Mouse (Mus musculus) spleen, postnatal 14 days (tissue): ENCODE data around the gene Macf1.

Experiments used
- DNase-seq, 2 experiments: peaks; one replicate each; pipeline ENCODE4 v3.0.0; 2021 to 2022; ENCODE audit warnings: low spot score in 2 of 2

The Macf1 gene

DNA sequence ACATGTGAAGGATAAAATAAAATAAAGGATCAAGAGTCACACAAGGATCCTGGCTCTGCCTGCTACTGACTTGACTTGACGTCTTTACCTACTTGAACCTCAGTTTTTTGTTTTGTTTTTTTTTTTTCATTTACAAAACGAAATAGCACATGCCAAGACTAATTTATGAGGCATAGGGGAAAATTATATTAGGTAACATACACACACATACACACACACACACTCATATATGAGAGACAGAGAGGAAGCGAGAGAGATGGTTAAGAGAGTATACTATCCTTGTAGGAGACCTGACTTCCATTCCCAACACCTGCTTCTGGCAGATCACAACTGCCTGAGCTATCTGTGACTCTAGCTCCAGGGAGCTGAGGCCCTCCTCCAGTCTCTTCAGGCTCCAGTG is at the start of gene Macf1:
Gene Macf1 (minus strand): TSS at position 101 of the 400 bp plus-strand sequence.
- DNase-seq: no peak

DNA sequence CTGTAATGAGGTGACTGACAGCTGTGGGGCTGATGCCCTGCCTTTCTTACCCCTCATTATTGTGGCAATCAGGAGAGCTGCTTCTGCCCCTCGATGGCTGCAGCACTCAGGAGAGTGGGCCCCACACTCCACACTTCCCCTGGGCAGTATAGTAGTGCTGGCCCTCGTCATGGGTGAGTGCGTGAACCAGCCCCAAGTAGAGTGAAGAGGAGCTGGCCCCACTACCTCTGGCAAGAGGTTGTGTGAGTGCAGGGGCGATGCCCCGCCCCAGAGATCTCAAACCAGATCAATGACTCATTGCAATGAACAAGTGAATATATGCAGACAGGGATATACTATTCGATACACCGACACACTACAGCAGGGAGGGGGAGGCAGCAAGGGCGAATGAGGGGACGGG is 49.4 kb upstream of the Macf1 start:
- no peak for DNase-seq

DNA sequence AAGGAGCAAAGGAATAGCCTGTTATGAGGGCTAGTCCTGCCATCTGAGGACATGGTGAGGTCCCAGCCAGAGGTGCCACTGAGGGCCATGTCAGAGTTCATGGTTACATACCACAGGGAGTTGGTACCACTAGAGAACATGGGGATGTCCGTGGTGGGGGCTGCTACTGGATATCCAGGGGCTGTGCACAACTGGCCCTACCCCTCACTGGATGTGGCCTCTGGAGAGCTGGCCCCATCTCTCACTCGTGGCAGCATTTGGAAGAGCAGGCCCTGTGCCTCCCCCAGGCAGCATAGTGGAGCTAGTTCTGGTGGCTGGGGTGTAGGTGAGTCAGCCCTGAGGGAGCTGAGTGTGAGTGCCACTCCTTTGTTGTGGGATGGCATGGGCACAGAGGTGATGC is 48.8 kb upstream of the Macf1 start:
- no peak for DNase-seq

DNA sequence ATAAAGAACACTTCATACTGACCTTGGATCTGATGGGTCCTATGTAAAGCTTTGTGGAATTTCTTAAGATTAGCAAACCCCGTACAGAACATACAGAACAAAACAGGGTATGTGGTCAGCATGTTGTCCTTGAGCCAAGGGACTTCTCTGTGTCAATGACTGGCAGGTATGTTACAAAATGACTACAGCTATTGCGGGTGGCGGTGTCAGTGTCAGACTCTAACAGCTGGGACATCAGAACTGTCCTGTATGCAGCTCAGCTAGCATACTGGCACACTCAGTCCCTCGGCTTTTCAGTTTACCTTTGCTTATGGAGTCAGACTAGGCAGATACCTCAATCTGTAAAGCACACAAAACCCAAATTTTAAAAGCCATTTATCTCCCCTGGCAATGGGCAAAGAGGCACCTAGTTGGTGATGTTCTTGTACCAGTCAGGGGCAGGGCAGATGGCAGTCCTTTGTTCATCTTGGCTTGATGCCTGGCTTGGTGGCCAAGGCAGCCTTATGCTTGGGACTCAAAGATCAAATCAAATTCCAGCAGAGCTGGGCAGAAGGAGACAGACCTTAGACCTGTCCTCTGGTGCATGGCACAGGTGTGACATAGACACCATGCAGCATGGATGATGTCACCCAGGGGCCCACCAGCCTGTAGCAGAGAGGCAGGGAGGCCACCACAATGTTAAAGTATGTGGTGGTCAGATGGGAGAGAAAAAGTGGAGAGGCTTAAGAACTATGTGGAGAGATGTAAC is 48.2 kb upstream of the Macf1 start:
- no peak for DNase-seq

DNA sequence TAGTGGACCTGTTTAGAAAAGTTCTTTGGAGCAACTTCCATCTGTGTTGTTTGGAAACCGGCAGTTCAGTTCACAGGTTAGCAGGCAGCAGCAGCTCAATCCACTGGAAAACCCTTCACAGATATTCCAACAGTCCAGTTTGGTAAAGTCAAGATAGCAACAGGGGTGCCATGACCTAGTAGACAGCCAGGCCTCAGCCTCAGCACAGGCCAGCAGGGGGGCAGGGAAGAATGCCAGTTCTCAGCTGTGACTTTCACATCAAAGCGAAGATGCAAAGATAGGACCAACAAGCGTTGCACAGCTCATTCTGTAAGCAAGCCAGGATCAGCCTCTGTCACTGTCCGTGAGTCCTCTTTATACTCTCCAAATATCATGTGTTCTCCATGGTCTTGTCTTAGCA is 37.6 kb upstream of the Macf1 start:
- DNase-seq: no peak

DNA sequence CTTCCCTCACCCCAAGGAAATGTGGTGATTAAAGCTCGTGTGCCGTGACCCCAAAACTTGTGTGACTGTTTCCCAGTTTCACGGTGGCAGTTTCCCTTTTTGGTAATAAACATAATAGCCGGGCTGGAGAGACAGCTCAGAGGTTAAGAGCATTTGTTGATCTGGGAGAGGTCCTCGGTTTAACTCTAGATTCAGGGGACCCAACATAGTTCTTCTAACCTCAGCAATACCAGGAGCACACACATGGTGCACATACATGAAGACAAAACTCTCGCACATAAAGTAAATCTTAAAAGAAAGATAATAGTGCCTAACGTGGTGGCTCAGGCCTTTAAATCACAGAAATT is 34.2 kb upstream of the Macf1 start:
- no peak for DNase-seq

DNA sequence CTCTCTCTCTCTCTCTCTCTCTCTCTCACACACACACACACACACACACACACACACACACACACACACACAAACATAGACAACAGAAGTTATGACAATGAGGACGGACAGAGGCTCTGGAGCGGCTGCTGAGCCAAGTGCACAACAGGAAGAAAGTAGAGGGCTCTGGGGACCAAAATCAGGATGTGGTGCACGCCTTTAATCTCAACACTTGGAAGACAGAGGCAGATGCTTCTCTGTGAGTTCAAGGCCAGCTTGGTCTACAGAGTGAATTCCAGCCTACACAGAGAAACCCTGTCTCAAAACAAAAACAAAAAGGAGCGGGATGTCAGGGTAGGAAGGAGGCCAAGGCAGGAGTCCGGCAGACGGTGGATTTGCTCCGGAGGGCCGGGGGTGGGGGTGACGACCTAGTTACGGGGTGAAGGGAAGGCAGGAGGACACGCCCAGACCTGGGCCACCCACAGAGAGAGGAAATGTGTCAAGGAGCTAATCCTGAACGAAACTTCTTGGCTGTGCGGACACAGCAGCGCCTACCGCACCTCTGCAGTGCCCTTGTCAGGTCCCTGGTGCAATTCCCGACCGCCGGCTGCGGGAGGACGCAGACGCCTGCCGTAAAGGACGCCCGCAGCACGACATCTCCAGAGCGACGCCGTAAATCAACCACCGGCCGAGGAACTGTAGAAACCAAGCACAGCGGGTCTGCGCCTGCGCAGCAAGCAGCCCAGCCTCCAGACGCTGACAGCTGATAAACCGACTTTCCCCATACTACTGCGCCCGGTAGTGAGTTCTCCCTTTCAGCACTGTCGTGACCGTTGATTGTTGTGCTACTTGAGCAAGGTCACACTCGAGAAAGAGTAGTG is 33.6 kb upstream of the Macf1 start, which contains the start of gene Ndufs5:
Gene Ndufs5 (minus strand): TSS at position 629 of the 860 bp plus-strand sequence.
- peak; percentile 93 to 94 for DNase-seq

DNA sequence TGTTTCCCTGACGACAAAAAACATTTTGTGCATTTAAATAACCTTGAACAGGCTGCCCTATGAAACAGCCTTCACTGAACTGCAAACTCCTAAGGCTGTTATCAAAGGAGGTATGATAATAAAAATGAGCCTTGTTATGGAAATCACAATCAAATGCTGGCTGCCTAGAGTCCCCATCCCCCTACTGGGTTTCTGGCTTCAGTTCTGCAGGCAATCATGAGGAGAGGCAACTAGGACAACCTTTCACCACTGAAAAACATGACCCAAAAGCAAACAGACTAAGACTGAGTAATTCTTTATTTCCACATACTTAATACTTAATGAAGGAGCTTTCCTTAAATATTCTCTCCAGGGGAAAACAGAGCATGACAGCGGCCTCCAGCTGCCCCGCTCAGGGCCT is 28.3 kb upstream of the Macf1 start:
- no peak for DNase-seq

DNA sequence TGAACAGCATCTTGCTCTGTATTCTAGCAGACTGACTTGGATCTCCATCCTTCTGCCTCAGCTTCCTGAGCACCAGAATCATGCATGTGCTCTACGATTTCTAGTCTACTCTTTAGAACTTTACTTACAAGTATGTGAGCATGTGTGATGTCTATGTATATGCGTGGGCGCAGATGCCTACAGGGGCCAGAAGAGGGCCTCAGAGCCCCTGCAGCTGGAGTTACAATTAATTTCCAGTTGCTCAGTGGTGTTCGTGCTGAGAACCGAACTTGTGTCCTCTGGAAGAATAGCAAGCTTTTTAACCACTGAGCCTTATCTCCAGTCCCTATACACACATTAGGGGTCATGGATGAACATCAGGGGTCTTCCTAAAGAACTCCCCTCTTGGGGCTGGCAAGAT is 23.2 kb upstream of the Macf1 start:
- no peak for DNase-seq

DNA sequence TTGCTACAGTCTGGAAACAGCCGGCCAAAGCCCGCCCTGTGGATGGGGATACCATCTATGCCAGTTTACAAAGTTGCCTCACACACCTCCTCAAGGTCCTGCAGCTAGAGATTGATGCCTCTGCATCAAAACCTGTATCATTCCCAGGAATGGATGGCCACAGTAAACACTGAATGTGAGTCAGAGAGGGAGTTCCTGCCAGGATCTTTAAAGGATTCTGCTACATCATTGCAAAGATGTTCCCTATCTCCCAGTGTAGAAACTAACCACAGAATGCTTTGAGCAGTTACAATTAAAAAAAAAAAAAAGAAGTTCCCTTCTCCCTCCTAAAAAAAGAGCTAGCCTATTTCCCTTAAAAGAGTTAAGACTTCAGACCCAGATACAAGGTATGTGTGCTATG is 21.2 kb upstream of the Macf1 start:
- no peak for DNase-seq

DNA sequence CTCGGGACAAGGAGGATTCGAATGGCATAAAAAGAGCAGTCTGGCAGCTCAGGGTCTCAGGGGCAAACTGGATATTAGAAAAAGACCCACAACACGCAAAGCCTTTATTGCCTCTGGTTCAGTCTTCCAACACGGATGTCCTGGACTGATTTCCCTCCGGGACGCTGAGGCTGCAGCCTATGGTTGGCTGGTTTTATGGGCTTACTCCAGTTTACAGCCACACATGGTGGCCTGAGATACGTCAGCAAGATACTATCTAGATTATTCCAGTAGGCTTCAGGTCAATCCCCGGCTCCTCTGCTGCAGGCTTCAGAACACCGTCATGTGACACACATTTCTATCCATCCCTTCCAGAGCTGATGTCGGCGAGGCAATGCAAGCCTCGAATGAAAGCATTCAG is 9.2 kb upstream of the Macf1 start:
- no peak for DNase-seq

DNA sequence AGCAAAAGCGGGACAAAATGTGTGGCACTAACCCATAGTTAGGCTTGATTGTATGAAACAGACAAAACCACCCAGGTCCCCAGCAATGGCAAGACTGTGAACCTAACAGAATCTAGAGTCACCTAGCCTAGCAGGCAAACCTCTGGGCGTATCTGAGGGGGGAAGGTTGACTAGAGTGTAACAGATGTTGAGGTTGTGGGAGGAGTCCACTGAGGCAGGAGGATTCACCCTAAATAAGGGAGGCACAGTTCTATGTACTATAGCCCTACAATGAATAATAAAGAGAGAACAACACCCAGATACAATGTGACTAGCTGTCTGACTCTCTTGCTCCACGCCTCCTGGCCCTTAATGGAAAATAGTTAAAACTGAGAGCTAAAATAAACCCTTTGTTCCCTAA is 7.9 kb upstream of the Macf1 start:
- no peak for DNase-seq

DNA sequence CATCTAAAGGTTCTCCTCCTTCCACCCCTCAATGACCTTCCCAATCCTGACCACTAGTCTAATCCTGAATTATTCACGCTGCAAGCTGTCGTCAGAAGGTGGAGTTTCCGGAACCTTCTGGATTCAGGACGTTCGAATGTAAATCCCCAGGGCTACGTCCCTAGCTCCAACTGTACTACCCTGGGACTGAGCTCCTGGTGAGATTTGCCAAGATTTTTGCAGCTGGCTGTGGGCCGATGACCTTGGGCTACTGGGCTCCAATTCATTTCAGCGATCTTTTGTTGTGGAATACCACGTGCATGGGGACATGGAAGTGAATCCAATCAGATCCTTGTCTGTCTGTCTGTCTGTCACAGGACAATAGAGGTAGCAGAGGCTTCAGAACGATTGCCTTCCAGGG is 6.2 kb upstream of the Macf1 start:
- no peak for DNase-seq

DNA sequence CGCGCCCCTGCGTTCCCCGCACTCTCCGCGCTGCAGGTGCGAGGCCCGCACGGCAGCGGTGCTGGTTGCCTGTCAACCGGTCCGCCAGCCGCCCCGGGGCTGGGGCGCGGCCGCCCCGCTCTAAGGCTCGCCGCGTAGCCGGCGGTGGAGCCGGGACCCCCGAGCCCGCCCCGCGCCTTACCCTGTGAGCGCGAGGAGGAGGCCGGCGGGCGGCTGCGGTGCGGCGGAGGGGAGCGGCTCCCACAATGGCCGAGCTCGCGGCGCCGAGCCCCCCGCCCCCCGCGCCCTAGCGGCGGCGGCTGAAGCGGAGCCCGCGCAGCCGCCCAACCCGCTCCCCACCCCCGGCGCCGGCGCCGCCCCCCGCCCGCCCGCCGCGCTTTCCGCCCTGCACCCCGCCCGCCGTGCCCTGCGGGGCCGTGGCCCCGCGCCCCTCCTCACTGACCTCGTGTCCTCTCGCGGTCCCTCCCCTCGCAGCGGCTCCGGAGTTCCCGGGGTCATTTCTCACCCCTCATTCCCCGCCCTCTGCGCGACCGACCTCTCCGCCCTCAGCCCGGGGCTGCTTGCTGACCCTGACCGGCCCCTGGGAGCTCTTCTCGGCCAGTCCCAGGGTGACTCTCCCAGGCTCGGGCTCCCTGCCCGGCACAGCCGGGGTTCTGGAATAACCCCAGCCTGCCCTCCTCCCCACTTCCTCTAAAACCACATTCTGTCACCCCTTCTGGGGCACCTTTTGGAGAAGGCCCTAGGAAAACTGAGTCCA is 3.0 kb upstream of the Macf1 start:
- DNase-seq: no peak

DNA sequence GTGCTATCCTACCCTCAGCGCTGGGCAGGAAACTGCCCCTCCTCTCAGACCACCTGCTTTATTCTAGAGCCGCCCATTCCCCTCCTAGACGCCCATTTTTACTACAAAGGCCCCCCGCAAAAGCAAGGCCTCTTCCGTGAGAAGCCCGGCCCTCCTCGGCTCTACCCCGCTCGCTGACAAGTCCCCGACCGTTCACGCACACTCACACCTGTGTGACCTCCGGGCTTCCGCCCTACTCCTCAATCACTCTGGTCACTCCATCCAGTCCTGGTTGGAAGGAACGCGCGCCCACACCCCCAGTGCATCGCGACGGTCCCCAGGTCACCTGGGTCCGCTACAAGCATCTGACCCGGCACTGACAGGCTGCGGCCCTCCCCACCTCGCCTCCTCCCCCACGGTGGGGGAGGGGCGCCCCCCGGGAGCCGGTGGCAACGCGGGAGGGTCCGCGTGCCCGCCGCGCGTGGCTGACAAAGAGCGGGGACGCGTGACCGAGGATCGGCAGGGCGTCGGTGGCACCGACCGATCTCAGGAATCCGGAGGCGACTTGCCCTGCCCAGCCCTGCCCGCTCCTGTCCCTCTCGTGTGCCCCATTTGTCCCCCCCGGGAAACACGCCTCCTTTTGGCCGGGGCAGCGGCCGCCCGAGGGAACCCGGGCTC is 2.3 kb upstream of the Macf1 start:
- no peak for DNase-seq

DNA sequence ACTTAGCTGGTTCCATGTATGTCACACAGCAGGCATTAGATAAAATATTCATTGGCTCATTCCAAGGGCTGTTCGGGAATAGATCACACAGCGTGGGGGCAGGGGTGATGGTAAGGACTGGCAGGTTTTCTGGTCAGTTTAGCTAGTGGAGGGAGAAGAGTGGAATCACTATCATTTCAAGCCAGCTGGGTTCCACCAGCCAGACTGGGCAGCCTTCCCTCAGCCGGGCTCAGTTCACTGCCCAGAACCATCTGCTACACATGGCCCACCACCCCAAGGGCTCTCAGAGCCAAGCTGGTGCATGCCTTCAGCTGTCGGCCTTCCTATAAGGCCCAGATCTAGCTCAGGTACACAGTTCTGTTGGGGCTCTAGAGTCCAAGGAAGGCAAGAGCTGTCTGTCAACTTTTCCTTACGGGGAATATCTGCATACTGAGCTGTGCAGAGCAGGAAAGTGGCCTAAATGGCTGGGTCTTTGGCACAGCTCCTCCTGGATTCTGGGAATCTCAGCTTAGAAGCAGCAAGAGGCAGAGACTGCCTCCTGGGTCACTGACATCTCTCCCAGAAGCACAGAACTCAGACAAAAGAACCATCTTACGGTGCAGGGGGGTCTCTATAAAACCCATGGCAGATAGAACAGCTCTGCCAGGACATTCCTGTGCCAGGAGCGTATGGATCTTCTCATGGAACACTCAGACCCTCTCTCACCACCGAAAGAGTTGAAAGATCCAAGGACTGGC is 1.5 kb upstream of the Macf1 start:
- DNase-seq: no peak

DNA sequence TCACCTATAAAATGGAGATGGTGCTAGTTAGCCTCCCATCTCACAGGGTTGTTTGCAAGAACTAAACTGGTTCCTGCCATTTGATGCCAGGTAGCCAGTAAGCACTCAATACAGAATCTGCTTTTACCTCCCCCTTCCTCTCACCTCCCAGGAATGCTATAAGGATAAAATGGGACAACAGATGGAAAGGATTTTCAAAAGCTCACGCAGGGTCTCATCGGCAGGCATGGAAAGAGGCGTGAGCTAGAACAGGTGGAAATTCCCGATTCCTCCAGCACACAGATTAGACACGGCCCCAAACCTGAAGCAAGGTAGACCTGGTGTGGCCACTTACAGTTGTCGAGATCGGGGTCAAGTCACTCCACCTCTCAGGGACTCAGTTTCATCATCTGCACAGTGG is 886 bp upstream of the Macf1 start:
- DNase-seq: no peak

DNA sequence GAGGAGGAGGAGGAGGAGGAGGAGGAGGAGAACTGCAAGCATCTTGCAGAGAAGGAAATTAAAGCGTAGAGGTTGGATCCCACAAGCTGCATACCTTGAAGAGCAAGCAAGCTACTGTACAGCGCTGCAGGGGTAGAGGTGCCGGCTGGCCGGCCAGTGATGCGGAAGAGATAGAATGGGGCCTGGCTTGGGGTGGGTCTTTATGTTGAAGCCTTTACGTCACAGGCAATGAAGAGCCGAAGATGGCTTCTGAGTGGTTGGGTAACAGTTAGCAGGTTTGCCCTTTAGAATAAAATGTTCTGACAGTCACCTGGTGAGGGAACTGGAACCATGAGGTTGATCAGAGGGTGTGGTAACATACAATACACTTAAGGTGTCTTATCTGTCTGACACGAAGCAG is 1.9 kb downstream of the Macf1 start:
- no peak for DNase-seq

DNA sequence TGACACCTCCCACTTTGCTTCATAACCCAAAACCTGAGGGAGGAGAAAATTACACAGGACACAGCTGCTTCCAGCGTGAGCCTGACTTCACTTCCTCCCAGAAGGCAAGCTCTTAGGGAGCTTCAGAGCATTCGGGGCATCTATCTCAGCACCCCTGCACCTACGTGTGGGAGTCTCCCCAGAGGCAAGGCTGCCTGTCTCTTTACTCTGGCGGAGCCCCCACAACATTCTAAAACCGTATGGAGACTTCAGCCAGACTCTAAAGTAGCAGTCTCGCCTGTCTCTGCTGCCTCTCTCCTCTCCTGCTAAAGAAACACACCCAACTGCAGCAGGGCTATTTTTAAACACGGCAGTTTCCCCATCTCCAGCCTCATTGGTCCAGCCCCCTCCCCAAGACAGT is 3.2 kb downstream of the Macf1 start:
- DNase-seq: no peak

DNA sequence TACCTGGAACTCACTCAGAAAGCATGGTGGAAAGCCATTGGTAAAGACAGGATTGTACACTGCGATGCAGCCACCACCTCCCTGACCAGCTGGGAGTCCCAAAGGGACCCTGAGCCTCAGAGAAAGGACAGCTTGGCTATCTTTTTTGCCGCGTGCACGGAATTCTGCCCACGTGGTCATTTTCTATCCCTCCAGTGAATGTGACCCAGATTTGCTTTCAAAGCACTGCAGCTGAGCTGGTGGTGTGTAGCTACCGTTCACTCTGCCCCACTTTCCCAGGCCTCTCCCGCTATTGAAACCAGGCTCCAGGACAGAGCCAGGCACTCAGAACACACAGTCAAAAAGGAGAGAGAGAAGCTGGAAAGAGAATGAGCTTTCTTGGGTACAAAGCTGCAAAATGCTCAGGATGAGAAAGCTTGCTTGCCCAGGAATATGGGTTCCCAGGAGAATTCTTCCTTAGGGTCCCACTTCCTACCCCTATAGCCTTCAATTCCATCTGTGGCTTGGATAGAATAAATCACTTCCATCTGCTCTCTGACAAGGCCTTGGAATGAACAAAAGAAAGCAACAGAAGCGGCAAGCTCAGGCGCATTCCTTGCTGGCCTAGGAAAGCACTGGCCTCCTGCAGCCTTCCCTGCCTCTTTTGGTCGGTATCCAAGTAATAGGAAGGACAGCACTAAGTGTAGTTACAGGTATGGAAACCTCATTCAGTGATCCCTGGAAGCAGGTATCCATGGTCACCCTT is 6.9 kb downstream of the Macf1 start:
- DNase-seq: no peak

DNA sequence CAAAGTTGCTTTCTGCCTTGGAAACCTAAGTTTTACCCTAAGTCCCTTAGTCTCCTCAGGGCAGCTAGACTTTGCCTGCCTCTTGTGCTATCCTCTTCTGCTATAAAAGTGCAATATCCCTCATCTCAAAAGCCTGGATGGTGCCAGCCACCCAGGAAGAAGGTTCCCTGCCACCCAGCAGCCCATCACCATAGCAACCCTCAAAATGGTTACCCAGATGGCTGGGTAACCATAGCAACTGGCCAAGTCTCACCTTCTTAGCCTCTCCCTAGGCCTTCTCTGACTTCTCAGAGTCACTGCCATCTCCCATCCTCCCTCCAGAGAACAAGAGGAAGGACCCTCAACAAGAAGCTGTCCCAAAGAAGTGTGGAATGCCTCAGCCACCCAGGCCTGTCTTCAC is 13.6 kb downstream of the Macf1 start:
- DNase-seq: no peak
